Mouse (Mus musculus): Measurements from ENCODE around the gene Znhit2.

Znhit2 gene

DNA sequence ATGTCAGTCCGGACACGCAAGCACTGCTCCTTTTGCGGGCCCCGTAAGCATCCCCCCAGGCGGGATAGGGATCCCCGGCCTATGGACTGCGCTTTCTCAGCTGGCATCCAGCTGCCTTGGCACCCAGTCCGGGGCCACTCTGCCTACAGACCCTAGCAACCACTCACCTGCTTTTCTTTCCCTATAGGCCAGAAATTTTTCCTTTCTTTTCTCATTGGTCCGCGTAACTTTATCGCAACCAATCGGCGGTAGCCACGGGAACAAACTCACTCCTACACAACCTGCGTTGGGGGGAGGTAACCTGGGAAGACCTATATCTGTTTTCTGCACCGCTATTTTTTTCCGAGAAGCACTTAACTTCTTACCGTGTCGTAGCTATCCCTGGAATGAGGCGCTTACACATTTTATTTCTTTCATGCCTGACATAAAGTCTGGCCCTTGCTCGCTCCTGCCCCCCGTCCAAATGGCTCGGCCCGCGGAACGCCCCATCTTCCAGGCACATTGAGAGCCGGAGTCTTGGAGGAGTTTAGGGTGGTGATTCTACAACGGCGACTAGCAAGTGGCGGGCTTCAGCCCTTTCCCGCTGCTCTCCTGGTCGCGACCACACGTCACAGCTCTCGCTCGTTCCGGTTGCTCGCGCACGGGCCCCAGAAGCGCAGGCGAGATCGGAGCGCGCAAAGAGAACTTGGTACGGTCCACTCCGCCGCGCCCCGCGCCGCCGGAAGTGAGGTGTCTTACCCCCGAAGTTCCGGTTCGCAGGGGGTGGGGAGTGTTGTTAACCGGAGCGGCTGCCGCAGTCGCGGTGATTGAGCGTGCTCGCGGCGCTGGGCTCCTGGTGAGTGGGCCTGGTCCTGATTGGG lies 14.5 kb upstream of the Znhit2 start, which contains the start of gene Syvn1:
Syvn1 (plus strand) TSS at position 283 of the 860 bp plus-strand sequence.
- peak; percentile 93 for DNase-seq (ENCODE audit: low read depth, low spot score)

DNA sequence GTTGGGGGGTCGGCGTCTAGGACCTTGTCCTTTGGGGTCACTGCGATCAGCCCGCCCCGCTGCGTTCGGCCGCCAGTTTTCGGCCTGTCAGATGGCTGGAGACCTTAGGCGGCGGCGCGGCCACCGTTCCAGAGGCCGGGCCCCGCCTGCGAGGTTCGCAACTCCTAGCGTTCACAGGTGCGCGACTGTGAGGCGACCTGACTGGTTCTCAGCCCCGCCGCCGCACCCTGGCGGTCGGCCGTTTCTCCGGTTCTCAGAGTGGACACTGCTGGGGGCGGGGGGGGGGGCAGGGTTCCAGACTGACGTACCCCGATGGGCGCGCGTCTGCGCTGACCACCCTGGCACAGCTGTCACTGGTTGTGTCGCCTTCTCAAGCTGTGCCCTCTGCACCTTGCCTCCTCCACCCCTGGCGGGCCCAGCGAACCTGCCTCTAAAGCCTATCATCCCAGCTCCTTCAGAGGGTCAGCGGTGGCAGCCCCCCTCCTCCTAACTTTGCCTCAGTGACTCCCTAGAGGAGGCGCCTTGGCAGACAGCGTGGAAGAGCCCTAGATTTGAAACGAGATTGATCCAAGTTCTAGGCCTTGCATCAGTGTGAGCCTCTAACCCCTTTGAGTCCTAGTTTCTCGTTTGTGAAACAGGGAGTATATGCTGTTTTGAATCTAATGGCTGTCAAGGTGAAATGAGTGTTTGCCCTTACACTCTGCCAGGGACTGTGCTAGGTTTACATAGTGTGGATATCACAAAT lies 13.7 kb upstream of the Znhit2 start:
- DNase-seq (ENCODE audit: low read depth, low spot score): no peak

DNA sequence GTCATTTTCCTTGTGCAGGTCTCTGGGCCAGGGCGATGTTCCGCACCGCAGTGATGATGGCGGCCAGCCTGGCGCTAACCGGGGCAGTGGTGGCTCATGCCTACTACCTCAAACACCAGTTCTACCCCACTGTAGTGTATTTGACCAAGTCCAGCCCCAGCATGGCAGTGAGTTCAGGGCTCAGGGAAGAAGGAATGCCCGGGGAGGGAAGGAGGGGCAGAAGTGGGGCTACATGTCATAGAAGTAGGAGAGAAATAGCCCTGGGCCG lies 13.2 kb upstream of the Znhit2 start:
- DNase-seq (ENCODE audit: low read depth, low spot score): no peak

DNA sequence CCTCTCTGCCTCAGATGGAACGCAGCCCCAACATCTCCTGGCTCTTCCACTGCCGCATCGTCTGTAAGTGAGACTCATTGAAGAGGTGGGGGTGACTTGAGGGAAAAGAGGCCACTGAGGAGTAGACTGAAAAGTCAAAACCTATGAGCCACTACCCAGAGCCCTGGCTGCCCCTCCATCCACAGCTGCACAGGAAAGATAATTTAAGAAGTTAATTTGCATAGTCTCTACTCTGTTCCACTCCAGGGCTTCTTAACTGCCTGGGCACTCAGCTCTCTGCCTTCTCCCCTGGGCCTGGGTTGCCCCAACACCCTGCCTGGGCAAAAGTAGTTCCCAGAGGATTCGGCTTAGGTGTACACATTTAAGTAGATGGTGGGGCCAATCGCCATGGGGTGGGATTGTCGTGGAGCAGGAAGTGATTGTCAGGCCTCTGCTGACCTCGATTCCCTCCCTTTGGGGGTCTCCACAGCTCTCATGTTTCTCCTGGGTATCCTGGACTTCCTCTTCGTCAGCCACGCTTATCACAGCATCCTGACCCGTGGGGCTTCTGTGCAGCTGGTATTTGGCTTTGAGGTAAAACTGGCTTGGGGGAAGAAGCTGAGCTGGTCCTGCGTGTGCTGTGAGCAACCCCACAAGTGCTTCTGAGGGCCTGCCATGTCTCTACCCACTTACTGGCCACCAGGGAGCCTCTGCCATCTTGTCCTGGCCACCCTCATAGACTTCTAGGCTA lies 12.1 kb upstream of the Znhit2 start:
- no peak for DNase-seq (ENCODE audit: low read depth, low spot score)

GRCm38 (mm10) chr19:6052516-6052915 lies 8.5 kb upstream of the Znhit2 start:
- DNase-seq (ENCODE audit: low read depth, low spot score): no peak

GRCm38 (mm10) chr19:6054296-6054695 lies 6.7 kb upstream of the Znhit2 start:
- DNase-seq (ENCODE audit: low read depth, low spot score): no peak

DNA sequence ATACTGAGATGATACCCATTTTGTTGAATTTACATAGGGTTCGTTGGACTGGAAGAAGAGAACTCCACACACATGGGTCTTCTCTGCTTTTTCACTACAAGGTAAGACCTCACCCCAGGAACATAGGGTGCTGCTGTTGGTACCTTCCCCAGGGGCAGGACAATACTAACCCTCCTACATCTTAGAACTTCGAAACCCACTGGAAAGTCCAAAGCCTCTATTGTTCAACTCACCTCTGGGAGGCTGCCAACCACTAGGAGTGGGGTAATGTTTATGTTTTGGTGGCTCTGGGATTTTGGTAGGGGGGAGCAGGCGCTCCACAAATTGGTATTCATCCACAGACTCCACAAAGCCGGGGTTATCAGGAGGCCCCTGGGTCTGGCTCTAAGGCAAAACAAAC lies 4.3 kb upstream of the Znhit2 start:
- DNase-seq (ENCODE audit: low read depth, low spot score): no peak

GRCm38 (mm10) chr19:6057313-6058096 lies 3.5 kb upstream of the Znhit2 start, which contains the start of the genes Mrpl49 and Fau:
Mrpl49 (minus strand) TSS chr19:6057785.
Fau (plus strand) TSS chr19:6057844.
- DNase-seq (ENCODE audit: low read depth, low spot score): peak; percentile 95

DNA sequence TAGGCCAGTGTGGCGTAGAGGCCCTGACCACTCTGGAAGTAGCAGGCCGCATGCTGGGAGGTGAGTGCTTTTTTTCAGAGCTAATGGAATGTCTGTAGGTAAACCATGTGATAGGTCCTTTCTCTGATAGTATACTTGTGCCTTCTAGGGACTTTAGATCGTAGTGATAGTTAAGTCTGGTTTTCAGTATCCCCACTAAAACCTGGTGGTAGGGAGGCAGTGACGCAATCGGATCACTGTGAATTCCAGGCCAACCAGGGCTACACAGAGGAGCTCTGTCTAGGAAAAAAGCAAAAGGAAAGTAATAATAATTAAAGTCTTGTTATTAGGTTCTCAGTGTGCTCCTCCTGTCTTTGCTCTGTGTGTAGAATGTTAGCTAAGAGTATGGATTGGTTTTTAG lies 2.5 kb upstream of the Znhit2 start:
- no peak for DNase-seq (ENCODE audit: low read depth, low spot score)

- no peak for DNase-seq (ENCODE audit: low read depth, low spot score)
Observed at GRCm38 (mm10) chr19:6058966-6059365, 2.0 kb upstream of the Znhit2 start.

DNA sequence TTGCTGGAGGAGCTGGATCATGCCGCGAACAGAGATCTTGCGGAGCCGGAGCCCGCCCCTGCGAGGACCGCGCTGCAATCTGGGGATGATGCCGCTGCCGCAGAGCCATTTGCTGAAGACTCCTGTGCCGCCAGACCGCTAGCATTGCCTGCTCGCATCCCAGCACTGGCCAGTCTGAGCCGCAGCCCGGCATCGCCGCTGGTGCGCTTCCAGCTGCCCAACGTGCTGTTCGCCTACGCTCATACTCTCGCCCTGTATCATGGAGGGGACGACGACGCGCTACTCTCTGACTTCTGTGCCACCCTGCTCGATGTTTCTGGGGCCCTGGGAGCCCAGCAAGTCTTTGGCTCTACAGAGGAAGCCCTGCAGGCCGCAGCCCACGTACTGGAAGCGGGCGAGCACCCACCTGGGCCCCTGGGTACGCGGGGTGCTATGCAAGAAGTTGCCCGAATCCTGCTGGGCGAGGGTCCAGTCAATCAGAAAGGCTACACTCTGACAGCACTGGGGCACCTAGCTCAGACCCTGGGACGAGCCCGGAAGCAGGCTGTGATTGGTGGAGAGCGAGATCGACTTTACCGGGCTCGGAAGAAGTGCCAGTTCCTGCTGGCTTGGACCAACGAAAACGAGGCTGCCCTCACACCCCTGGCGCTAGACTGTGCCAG lies 780 bp downstream of the Znhit2 start:
- no peak for DNase-seq (ENCODE audit: low read depth, low spot score)

- DNase-seq (ENCODE audit: low read depth, low spot score): no peak
Observed at GRCm38 (mm10) chr19:6062418-6062817, 1.4 kb downstream of the Znhit2 start.

GRCm38 (mm10) chr19:6063081-6063480 lies 2.1 kb downstream of the Znhit2 start:
- no peak for DNase-seq (ENCODE audit: low read depth, low spot score)

GRCm38 (mm10) chr19:6066571-6066970 lies 5.6 kb downstream of the Znhit2 start:
- no peak for DNase-seq (ENCODE audit: low read depth, low spot score)

DNA sequence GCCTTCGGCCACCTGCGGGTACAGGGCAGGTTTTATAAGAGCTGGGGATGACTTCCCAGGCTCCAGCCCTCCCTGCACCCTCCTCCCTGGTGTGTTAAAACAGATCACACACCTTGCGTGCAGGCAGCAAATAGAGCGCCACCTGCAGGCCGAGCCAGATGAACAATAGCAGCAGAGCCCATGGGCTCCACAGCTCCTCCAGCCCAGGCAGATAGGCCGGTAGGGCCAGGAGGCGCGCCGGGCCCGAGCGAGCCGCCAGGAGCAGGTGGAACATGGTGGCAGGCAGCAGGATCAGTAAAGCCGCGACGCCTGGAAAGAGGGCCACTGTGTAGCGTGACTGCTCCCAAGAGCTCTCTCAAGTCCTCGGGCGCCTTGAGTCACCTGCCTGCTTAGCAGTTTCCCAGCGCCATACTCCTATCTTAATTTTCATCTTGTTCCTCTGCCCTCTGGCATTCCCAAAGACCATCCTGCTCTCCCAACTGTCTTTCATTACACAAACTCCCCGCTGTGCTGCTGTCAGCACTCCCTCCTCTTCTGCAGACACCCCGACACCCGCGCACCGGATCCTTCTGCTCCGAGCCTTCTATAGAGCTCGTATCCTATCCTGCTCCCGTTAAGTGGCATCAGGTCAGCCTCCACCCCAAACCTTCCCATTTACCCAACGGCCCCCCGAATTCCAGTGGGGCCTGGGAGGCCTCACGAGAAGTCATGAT lies 6.2 kb downstream of the Znhit2 start:
- no peak for DNase-seq (ENCODE audit: low read depth, low spot score)

GRCm38 (mm10) chr19:6067724-6068415 lies 6.9 kb downstream of the Znhit2 start, which contains the start of gene Tm7sf2:
Tm7sf2 (minus strand) TSS chr19:6068373.
- peak; percentile 79 for DNase-seq (ENCODE audit: low read depth, low spot score)

DNA sequence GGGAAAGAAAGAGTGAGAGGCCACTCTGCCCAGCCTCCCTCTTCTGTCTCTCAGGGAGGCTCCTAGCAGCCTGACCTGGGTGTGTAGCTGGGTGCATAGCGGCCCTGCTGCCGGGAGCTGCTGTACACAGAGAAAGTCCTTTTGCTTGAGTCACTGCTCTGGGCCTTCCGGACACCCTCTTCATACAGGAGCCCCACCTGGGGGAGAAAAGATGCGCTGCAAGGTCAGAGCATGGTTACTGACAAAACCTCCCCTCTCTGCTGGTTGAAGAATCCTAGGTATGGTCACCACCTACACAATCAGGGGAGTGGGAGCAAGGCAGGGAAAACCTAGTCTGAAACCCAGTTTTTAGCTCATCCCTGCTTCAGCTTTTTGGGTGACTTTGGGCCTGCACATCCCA lies 8.0 kb downstream of the Znhit2 start:
- DNase-seq (ENCODE audit: low read depth, low spot score): no peak

DNA sequence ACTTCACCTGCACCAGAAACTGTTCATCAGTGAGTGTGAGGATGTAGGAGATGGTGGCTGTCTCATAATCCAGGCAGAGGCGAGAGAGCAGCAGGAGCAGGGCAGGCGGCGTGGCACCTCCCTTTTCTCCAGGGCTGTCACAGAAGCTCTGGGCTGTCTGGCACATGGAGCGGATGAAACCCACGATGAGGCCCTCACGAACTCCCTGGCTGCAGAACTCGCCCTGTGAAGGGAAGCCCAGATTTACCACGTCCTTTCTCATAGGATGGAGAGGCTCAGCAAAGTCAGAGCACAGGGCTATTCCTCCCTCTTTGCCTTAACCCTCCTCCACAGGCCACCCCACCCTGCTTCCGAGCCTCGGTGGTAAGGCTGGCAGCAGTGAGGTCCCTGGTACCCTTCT lies 8.9 kb downstream of the Znhit2 start:
- no peak for DNase-seq (ENCODE audit: low read depth, low spot score)

- no peak for DNase-seq (ENCODE audit: low read depth, low spot score)
Observed at GRCm38 (mm10) chr19:6070571-6071250, 9.7 kb downstream of the Znhit2 start.

Measured in brain, embryonic 18.5 days (tissue).